Mouse (Mus musculus): ENCODE results near the gene Atg4c. TPM values are rescaled to one million over a fixed set of nuclear protein-coding genes. Genes with fewer than 3 reads are reported as not detected.

Gene Atg4c
- total and polyA plus RNA-seq, 3 experiments: not detected

- Histone ChIP-seq H3K4me1 (ENCODE audit: control insufficient read depth in 1 of 2, insufficient read depth in 2 of 2) (no peaks in the 10 kb centered on the region), H3K79me2 (replicated peaks; ENCODE audit: control insufficient read depth, extremely low read depth, insufficient read depth, poor library complexity, severe bottlenecking) (no peaks in the 10 kb centered on the region), H3K9ac (ENCODE audit: insufficient read depth, low read depth) (no peak overlapping the region), H3K27me3 (replicated peaks) (no peaks in the 10 kb centered on the region), H3K36me3 (replicated peaks in 1 of 2; ENCODE audit: control insufficient read depth in 1 of 2, insufficient read depth in 1 of 2, low read length in 1 of 2) (no peaks in the 10 kb centered on the region), H3K4me3 (replicated peaks in 1 of 3; ENCODE audit: low read depth in 2 of 3, low read length in 2 of 3, poor library complexity in 1 of 3) (no peak overlapping the region), H3K4me2 (ENCODE audit: insufficient read depth, low read depth, poor library complexity, severe bottlenecking) (no peak overlapping the region), H3K27ac (ENCODE audit: insufficient read depth, low read depth) (no peak overlapping the region), H3K9me3 (replicated peaks; ENCODE audit: low read length) (peaks cover 47% of the 10 kb centered on the region)
- in situ Hi-C loops (cut with MboI; ENCODE audit: low pct_ligation_motif_present, low pct_unique_long_range_greater_than_20kb, low sequenced_read_pairs) (no loop called here), dilution Hi-C loops (cut with MboI; ENCODE audit: extremely low pct_ligation_motif_present, extremely low pct_unique_long_range_greater_than_20kb, low sequenced_read_pairs) (no loop called here)
- no peak for DNase-seq (ENCODE audit: extremely low read depth)
- TF ChIP-seq ZMIZ1 (IDR thresholded peaks at IDR 0.05; ENCODE audit: low read depth, low read length) (no peak), UBTF (IDR thresholded peaks at IDR 0.05; ENCODE audit: low read depth, low read length) (no peak), MAFK (IDR thresholded peaks at IDR 0.05; ENCODE audit: insufficient replicate concordance, low read length) (no peak), ZKSCAN1 (IDR thresholded peaks at IDR 0.05; ENCODE audit: borderline replicate concordance, low read depth, low read length) (no peak), MXI1 (IDR thresholded peaks at IDR 0.05; ENCODE audit: low read depth, low read length) (no peak), USF2 (conservative IDR thresholded peaks at IDR 0.05; ENCODE audit: low read depth, low read length) (no peak), RAD21 (IDR thresholded peaks at IDR 0.05; ENCODE audit: low read depth, low read length) (no peak), MAX (IDR thresholded peaks at IDR 0.05; ENCODE audit: low read length) (no peak), TBP (conservative IDR thresholded peaks at IDR 0.05; ENCODE audit: low read depth, low read length) (no peak), E2F4 (IDR thresholded peaks at IDR 0.05; ENCODE audit: insufficient replicate concordance, low read depth, low read length) (no peak), HCFC1 (IDR thresholded peaks at IDR 0.05; ENCODE audit: low read depth, low read length) (no peak), GABPA (IDR thresholded peaks at IDR 0.05; ENCODE audit: insufficient replicate concordance, low read depth, low read length) (no peak), TCF12 (IDR thresholded peaks at IDR 0.05; ENCODE audit: low read depth, low read length) (no peak), ZC3H11A (IDR thresholded peaks at IDR 0.05; ENCODE audit: low read depth, low read length) (no peak), CHD2 (IDR thresholded peaks at IDR 0.05; ENCODE audit: low read length) (no peak), ETS1 (conservative IDR thresholded peaks at IDR 0.05; ENCODE audit: low read depth, low read length) (no peak), CTCF (conservative IDR thresholded peaks at IDR 0.05 in 1 of 2, IDR thresholded peaks at IDR 0.05 in 1 of 2; ENCODE audit: low read depth in 2 of 2, low read length in 2 of 2) (no peak), EP300 (IDR thresholded peaks at IDR 0.05; ENCODE audit: low read length) (no peak), JUND (conservative IDR thresholded peaks at IDR 0.05; ENCODE audit: low read depth, low read length) (no peak), POLR2AphosphoS2 (IDR thresholded peaks at IDR 0.05; ENCODE audit: low read depth, low read length) (no peak)
Measured at GRCm38 (mm10) chr4:99186412-99187125, 7.2 kb upstream of the Atg4c start.

DNA sequence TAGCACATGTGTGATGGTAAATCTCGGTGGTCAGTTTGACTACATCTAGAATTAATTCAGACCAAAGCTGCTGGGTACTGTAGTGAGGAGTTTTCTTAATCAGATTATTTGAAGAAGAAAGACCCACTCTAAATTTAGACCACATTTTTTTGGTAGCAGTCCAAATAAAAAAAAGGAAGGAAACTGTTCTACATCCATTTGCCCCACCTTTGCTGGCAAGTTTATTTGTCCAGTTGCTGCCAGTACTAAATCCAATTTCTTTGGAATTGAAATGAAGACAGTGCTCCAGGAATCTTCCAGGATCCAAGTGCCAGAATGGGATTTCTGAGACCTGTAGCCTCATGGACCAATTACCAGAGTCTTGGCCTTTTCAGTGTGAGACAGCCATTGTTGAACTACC is 1.1 kb upstream of the Atg4c start:
- H3K4me2 ChIP-seq (ENCODE audit: insufficient read depth, low read depth, poor library complexity, severe bottlenecking): no peak overlapping the region
- H3K4me1 ChIP-seq (ENCODE audit: control insufficient read depth in 1 of 2, insufficient read depth in 2 of 2): no peaks in the 10 kb centered on the region
- H3K27ac ChIP-seq (ENCODE audit: insufficient read depth, low read depth): no peak overlapping the region
- TF ChIP-seq RAD21 (IDR thresholded peaks at IDR 0.05; ENCODE audit: low read depth, low read length) (no peak), ELF1 (IDR thresholded peaks at IDR 0.05; ENCODE audit: low read depth, low read length) (no peak), SMC3 (IDR thresholded peaks at IDR 0.05; ENCODE audit: low read depth, low read length) (no peak), CTCF (conservative IDR thresholded peaks at IDR 0.05 in 1 of 2, IDR thresholded peaks at IDR 0.05 in 1 of 2; ENCODE audit: low read depth in 2 of 2, low read length in 2 of 2) (no peak), MAZ (IDR thresholded peaks at IDR 0.05; ENCODE audit: low read depth, low read length) (no peak), ETS1 (conservative IDR thresholded peaks at IDR 0.05; ENCODE audit: low read depth, low read length) (no peak), GABPA (IDR thresholded peaks at IDR 0.05; ENCODE audit: insufficient replicate concordance, low read depth, low read length) (no peak), MAFK (IDR thresholded peaks at IDR 0.05; ENCODE audit: insufficient replicate concordance, low read length) (no peak), HCFC1 (IDR thresholded peaks at IDR 0.05; ENCODE audit: low read depth, low read length) (no peak), MAX (IDR thresholded peaks at IDR 0.05; ENCODE audit: low read length) (no peak), NELFE (IDR thresholded peaks at IDR 0.05; ENCODE audit: low read depth, low read length) (no peak), PAX5 (IDR thresholded peaks at IDR 0.05; ENCODE audit: low read length) (no peak), POLR2A (IDR thresholded peaks at IDR 0.05; ENCODE audit: low read depth, low read length) (no peak), JUN (IDR thresholded peaks at IDR 0.05; ENCODE audit: insufficient read depth, low read depth, low read length) (no peak), RCOR1 (conservative IDR thresholded peaks at IDR 0.05; ENCODE audit: low read depth, low read length) (no peak), MEF2A (IDR thresholded peaks at IDR 0.05; ENCODE audit: borderline replicate concordance, low read depth, low read length) (no peak), ZKSCAN1 (IDR thresholded peaks at IDR 0.05; ENCODE audit: borderline replicate concordance, low read depth, low read length) (no peak), JUND (conservative IDR thresholded peaks at IDR 0.05; ENCODE audit: low read depth, low read length) (no peak), E2F4 (IDR thresholded peaks at IDR 0.05; ENCODE audit: insufficient replicate concordance, low read depth, low read length) (no peak), USF2 (conservative IDR thresholded peaks at IDR 0.05; ENCODE audit: low read depth, low read length) (no peak)
- dilution Hi-C loops (cut with MboI; ENCODE audit: extremely low pct_ligation_motif_present, extremely low pct_unique_long_range_greater_than_20kb, low sequenced_read_pairs) (no loop called here), in situ Hi-C loops (cut with MboI; ENCODE audit: low pct_ligation_motif_present, low pct_unique_long_range_greater_than_20kb, low sequenced_read_pairs) (no loop called here)
- H3K27me3 ChIP-seq (replicated peaks): no peaks in the 10 kb centered on the region
- peaks cover 44% of the 10 kb centered on the region for H3K9me3 ChIP-seq (replicated peaks; ENCODE audit: low read length)
- no peaks in the 10 kb centered on the region for H3K79me2 ChIP-seq (replicated peaks; ENCODE audit: control insufficient read depth, extremely low read depth, insufficient read depth, poor library complexity, severe bottlenecking)
- no peak overlapping the region for H3K4me3 ChIP-seq (replicated peaks in 1 of 3; ENCODE audit: low read depth in 2 of 3, low read length in 2 of 3, poor library complexity in 1 of 3)
- no peak overlapping the region for H3K9ac ChIP-seq (ENCODE audit: insufficient read depth, low read depth)
- DNase-seq (ENCODE audit: extremely low read depth): no peak
- H3K36me3 ChIP-seq (replicated peaks in 1 of 2; ENCODE audit: control insufficient read depth in 1 of 2, insufficient read depth in 1 of 2, low read length in 1 of 2): no peaks in the 10 kb centered on the region
